Mouse (Mus musculus) liver, adult 2 months (tissue): ENCODE data around the gene Tmub1. TPM values are rescaled to one million over a fixed set of nuclear protein-coding genes. Genes with fewer than 3 reads are reported as not detected.

Source experiments
- DNase-seq: peaks from one replicate; pipeline ENCODE4 v3.0.0-alpha.2; 2011; ENCODE audit warnings: low read depth, low spot score; ENCODE audit errors: extremely low read depth
- H3K27ac ChIP-seq: fragments of 200-500 bp; replicated peaks from 2 replicates; pipeline ENCODE4 v1.5.1; 2012; ENCODE audit warnings: low read depth, mild to moderate bottlenecking, control low read depth, inconsistent platforms, low read length; ENCODE audit not compliant: insufficient read depth
- H3K27me3 ChIP-seq: fragments of 200-500 bp; 2 replicates; pipeline ENCODE4 v1.6.1; 2012; ENCODE audit warnings: mild to moderate bottlenecking, moderate library complexity, low read length, inconsistent platforms; ENCODE audit not compliant: control insufficient read depth, insufficient read depth
- H3K36me3 ChIP-seq: fragments of 200-500 bp; 2 replicates; pipeline ENCODE4 v1.6.1; 2012; ENCODE audit warnings: low read length, inconsistent platforms; ENCODE audit not compliant: control insufficient read depth, insufficient read depth
- H3K4me1 ChIP-seq: fragments of 200-500 bp; 2 replicates; pipeline ENCODE4 v1.6.1; 2011; ENCODE audit warnings: low read length; ENCODE audit not compliant: control insufficient read depth, insufficient read depth
- H3K4me3 ChIP-seq: fragments of 200-500 bp; 2 replicates; pipeline ENCODE4 v1.5.1; 2011; ENCODE audit warnings: low read depth, mild to moderate bottlenecking, control low read depth, low read length, moderate library complexity; ENCODE audit not compliant: insufficient read depth
- H3K79me2 ChIP-seq: fragments of 200-500 bp; 2 replicates; pipeline ENCODE4 v1.6.1; 2012; ENCODE audit warnings: inconsistent platforms, mild to moderate bottlenecking, low read length, moderate library complexity; ENCODE audit not compliant: control insufficient read depth, insufficient read depth
- H3K9ac ChIP-seq: fragments of 200-500 bp; 2 replicates; pipeline ENCODE4 v1.6.1; 2012; ENCODE audit warnings: low read depth, mild to moderate bottlenecking, control low read depth, inconsistent platforms, low read length
- CTCF ChIP-seq: fragments of 200-500 bp; IDR thresholded peaks from 2 replicates; pipeline ENCODE4 v1.5.1; 2011; ENCODE audit warnings: low read depth, low read length, control low read depth
- POLR2A ChIP-seq: fragments of 200-500 bp; IDR thresholded peaks from 2 replicates; pipeline ENCODE4 v1.6.1; 2011; ENCODE audit warnings: low read length, control low read depth; ENCODE audit not compliant: insufficient read depth; ENCODE audit errors: extremely low read depth
- WGBS: fragments of 180-500 bp; shearing (Covaris S2); methylation state at CpG from one replicate; pipeline ENCODE4 v1.1.7; 2018; 5-methylcytosine and 5-hydroxymethylcytosine counted together
- polyA plus RNA-seq: library from polyadenylated mRNA; depleted of rRNA; stranded (reverse); fragments of >200 nt; gene quantifications from 2 replicates; pipeline ENCODE4 v1.2.3, GENCODE M21; 2012; rRNA removed
- total RNA-seq: library from RNA; depleted of rRNA; stranded (reverse); fragments of >200 nt; gene quantifications from 2 replicates; pipeline ENCODE4 v1.2.3, GENCODE M21; 2014; rRNA removed

Tmub1 gene
- total RNA-seq, result 5.2 and 6.2 TPM in 2 replicates
- polyA plus RNA-seq, result 30.7 and 35.2 TPM in 2 replicates

- peak within 1 kb of the TSS; percentile 51 for H3K4me3 ChIP-seq
- H3K36me3 ChIP-seq, result no peaks in the 10 kb centered on the region
- WGBS, result 4% methylated on average over 34 of the region's 34 CpGs
- TF ChIP-seq CTCF (no peak), POLR2A (no peak)
- DNase-seq, result peak; percentile 88
- H3K9ac ChIP-seq, result peak within 1 kb of the TSS; percentile 54
- peaks cover 12% of the 10 kb centered on the region for H3K79me2 ChIP-seq
- H3K27me3 ChIP-seq, result no peaks in the 10 kb centered on the region
- peaks cover 20% of the 10 kb centered on the region for H3K4me1 ChIP-seq
- peak within 1 kb of the TSS; percentile 66 for H3K27ac ChIP-seq
Measured at GRCm38 (mm10) chr5:24447624-24448298, at the start of gene Tmub1. Gene Tmub1, minus strand, starts transcription at chr5:24447854.

- Histone ChIP-seq H3K36me3 (peaks cover 9% of the 10 kb centered on the region), H3K27ac (no peak overlapping the region), H3K4me3 (no peak overlapping the region), H3K4me1 (no peaks in the 10 kb centered on the region), H3K79me2 (no peaks in the 10 kb centered on the region), H3K9ac (no peak overlapping the region), H3K27me3 (no peaks in the 10 kb centered on the region)
- TF ChIP-seq POLR2A, result no peak
- DNase-seq, result no peak
- 92% methylated on average over 6 of the region's 6 CpGs for WGBS
Measured at GRCm38 (mm10) chr5:24496756-24497155, 49.1 kb upstream of the Tmub1 start.

GRCm38 (mm10) chr5:24495019-24495418, 47.4 kb upstream of the Tmub1 start:
- DNase-seq, result no peak
- WGBS, result 96% methylated on average over 15 of the region's 15 CpGs
- Histone ChIP-seq H3K4me1 (no peaks in the 10 kb centered on the region), H3K9ac (no peak overlapping the region), H3K27ac (no peak overlapping the region), H3K79me2 (no peaks in the 10 kb centered on the region), H3K27me3 (no peaks in the 10 kb centered on the region), H3K4me3 (no peak overlapping the region), H3K36me3 (peaks cover 15% of the 10 kb centered on the region)
- TF ChIP-seq POLR2A (no peak), CTCF (no peak)

- no peak for TF ChIP-seq POLR2A
- no peak for TF ChIP-seq CTCF
- WGBS, result 82% methylated on average over 16 of the region's 16 CpGs
- DNase-seq, result no peak
- Histone ChIP-seq H3K36me3 (peaks cover 16% of the 10 kb centered on the region), H3K9ac (no peak overlapping the region), H3K79me2 (no peaks in the 10 kb centered on the region), H3K4me1 (no peaks in the 10 kb centered on the region), H3K27me3 (no peaks in the 10 kb centered on the region), H3K4me3 (no peak overlapping the region), H3K27ac (no peak overlapping the region)
Measured at GRCm38 (mm10) chr5:24492546-24493285, 45.1 kb upstream of the Tmub1 start.

GRCm38 (mm10) chr5:24490413-24490920, 42.8 kb upstream of the Tmub1 start:
- no peaks in the 10 kb centered on the region; the same call in 1 of the 2 replicates for H3K4me1 ChIP-seq
- H3K4me3 ChIP-seq, result no peak overlapping the region
- H3K79me2 ChIP-seq, result no peaks in the 10 kb centered on the region
- H3K36me3 ChIP-seq, result peaks cover 16% of the 10 kb centered on the region
- TF ChIP-seq CTCF (no peak), POLR2A (no peak)
- H3K9ac ChIP-seq, result no peak overlapping the region
- no peak for DNase-seq
- 95% methylated on average over 14 of the region's 14 CpGs for WGBS
- H3K27ac ChIP-seq, result no peak overlapping the region
- no peaks in the 10 kb centered on the region for H3K27me3 ChIP-seq

GRCm38 (mm10) chr5:24486738-24487137, 39.1 kb upstream of the Tmub1 start:
- no peak for DNase-seq
- no peaks in the 10 kb centered on the region for H3K27me3 ChIP-seq
- H3K4me3 ChIP-seq, result no peak overlapping the region
- H3K4me1 ChIP-seq, result peaks cover 10% of the 10 kb centered on the region
- H3K36me3 ChIP-seq, result peaks cover 10% of the 10 kb centered on the region
- H3K27ac ChIP-seq, result no peak overlapping the region
- H3K79me2 ChIP-seq, result no peaks in the 10 kb centered on the region
- 92% methylated on average over 5 of the region's 5 CpGs for WGBS
- no peak overlapping the region for H3K9ac ChIP-seq
- TF ChIP-seq CTCF (no peak), POLR2A (no peak)
